Mouse (Mus musculus): ENCODE measurements around the gene Kcnn4.

DNA sequence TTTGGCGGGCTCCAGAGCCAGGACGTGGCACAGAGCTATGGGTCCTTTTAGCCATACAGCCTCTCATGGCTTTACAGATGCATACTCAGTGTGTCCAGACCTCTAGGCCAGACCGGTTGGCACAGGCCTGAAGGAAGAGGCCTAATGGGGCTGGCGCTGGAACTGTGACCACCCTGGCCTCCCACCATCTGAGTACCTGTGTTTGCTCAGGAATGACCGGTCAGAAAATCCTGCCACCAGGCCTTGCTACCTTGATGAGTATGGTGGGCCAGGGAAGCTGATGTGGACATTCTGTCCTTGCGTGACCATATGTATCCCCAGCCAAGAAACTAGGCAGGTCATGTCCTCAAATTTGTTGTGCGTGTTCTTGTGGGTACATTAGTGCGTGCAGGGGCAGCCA lies 57.1 kb downstream of the Kcnn4 start:
- TF ChIP-seq CTCF (IDR thresholded peaks at IDR 0.05; ENCODE audit: insufficient read depth, low read depth, low read length) (no peak), POLR2A (IDR thresholded peaks at IDR 0.05; ENCODE audit: insufficient read depth, low read depth, low read length) (no peak)
